Mouse (Mus musculus) cerebellum, adult 2 months (tissue): ENCODE results near the gene Gm13694.
"Not testable (repeated sequence)": the region's sequence is repeated elsewhere in the genome, so short reads cannot be mapped to it uniquely, and the experiment has no call there.

Experiments
- CTCF ChIP-seq: fragments of 200-500 bp; IDR thresholded peaks from 2 replicates; pipeline ENCODE4 v1.5.1; 2011; ENCODE audit warnings: low read depth, mild to moderate bottlenecking, control low read depth, low read length, moderate library complexity, borderline replicate concordance; ENCODE audit not compliant: insufficient read depth
- POLR2A ChIP-seq: fragments of 200-500 bp; IDR thresholded peaks from 2 replicates; pipeline ENCODE4 v1.6.1; 2011; ENCODE audit warnings: low read length, control low read depth, borderline replicate concordance; ENCODE audit not compliant: insufficient read depth

GRCm38 (mm10) chr2:83961203-83961602 is 17.5 kb upstream of the Gm13694 start, which contains the start of gene Gm13693:
- TF ChIP-seq CTCF, POLR2A: not testable (repeated sequence)
